Mouse (Mus musculus) mature B cell (primary cell): ENCODE results near the gene Slc6a6.

Experiments
- in situ Hi-C: fragments of 300-500 bp; cut with MboI; formaldehyde crosslinking; loops from 2 replicates; pipeline ENCODE4 v1.14.3; 2019

The Slc6a6 gene

DNA sequence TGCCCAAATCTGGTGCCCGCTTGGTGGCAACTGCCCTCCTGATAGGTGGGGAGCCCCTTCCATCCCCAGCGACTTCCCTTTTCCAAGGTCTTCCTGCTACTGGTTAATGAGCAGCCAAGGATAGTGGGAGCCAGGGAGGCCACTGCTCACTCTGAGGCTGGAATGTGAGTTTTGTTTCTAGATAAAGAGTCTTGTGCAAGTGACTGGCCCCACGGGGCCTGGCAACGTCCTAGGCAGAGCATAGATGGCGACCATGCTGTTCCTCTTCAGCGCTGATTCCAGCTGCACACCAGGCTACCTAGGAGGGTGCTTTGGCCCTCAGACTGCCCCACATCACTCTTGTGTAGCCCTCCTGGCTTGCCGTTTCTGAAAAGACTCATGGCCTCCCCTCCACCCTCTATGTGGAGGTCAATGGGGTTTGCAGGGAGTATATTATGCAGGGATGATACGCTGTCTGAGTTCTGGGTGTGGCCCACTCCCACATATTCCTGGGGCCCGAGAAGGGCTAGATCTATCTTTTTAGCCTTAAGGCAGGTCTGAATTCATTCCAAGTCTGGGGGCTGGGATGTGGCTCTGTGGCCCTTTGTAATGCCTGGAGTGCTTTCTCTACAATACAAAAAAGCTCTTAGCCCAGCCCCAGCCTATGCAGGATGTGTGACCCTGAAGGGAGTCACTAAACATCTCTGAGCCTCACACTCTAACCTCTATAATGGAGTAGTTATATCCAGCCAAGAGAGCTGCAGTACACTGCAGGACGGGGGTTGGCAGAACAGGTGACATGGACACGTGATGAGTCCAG lies 17.2 kb downstream of the Slc6a6 start:
- in situ Hi-C loops: no loop called here

DNA sequence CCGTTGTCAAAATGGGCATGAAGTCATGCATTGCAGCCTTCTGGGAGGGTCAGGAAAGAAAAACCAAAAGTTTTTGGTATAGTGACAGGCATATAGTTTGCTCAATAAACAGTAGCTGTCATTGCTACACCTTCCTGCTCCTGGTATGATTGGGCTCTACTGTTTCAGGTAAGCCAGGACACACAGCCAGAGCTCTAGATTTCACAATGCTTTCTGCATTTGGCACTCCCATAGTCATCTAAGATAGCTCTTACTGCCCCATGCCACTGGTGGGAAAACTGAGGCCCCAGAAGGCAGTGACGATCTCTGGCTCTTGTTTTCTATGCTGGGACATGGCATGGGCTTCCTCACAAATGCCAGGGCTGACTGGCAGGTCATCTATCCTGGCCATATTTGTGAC lies 19.6 kb downstream of the Slc6a6 start:
- in situ Hi-C loops: no loop called here

DNA sequence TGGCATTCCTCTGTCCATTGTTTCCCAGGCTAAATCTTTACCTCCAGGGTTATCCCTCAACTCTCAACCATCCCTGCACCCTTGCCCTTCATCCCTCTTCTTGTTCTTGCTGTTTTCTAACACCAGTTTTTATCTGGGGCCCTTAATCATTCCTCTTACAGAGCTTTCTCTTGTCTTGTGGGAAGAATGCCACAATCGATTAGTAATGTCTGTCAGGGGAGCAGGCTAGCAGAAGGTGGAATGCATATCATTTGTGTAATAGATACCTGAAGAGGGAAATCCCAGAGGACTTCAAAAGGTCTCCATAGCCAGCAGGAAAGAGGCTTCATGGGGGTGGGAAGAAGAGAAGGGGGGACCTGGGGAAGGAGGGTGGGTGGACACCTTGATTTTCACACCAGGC lies 20.6 kb downstream of the Slc6a6 start:
- in situ Hi-C loops: no loop called here

DNA sequence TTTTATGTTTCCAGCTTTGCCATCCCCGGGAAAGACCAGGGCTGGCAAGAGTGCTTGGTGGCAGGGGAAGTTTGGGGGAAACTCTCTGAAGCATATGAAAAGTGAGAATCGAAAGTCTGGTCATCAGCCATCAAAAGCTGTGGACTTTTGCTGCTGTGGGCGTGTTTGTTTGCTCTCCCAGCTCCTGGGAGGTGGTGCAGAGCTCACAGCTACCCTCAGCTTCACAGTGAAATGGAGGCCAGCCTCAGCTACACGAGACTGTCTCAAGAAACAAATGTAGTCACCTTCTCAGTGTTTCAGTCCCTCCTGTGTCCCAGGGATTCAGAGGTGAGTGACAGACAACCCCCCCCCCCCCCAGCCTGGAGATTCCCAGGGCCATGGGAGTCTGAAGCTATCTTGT lies 21.8 kb downstream of the Slc6a6 start:
- in situ Hi-C loops: no loop called here

DNA sequence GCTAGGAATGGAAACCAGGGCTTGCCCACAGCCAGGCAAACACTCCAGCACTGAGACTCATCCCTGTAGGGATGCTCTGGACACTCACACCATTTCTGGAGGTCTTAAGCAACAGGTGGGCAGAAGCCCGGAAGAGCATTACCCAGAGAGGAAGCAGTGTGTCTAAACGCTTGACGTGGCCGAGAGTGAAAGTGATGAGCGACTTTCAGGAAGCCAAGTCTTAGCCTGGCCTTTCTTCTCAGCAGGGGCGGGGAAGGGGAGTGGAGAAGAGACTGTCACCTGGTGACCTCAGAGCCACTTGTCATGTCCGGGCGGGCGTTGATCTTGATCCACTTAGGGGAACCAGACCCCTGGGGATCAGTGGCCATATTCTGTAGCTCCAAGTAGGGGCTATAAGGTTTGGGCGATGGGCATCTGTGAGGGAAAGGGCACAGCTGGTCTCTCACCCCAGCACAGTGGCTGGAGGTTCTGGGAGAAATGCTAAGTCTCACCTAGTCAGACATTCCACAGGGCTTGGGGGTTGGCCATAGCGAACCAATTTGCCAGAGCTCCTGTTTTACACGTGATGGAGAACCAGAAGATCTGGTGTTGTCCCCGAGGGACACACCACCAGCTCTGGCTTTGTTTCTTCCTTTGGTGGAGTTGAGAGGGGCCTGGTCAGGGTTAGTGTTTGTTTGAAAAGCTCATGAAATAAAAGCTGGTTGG lies 22.4 kb downstream of the Slc6a6 start:
- in situ Hi-C loops: no loop called here

DNA sequence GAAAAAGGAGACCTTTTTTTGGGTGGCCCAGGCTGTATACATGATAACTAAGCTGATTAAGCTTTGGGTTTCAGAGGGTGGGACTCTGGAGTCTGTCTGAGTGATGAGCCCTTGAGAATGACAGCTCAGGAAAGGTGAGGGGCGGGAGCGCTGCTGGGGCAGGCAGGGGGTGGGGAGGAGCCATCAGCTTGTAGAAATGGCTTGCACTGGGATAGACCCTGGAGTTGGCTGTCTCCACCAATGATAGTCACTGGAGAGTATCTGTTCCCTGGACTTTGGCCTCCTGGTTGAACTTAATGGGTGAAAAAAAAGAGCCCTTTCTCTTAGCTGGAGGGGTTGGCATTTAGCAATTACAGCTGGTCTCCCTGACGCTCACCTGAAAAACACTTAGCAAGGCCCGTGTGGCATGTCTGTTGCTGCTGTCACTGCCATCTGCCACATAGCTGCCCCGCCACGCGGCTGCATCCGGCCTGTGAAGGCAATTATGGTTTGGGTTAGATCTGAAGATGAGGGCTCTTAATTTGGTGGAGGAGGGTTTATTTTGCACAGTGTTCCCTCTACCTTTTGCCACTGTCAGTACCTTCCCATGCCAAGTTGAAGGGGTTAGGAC lies 23.5 kb downstream of the Slc6a6 start:
- in situ Hi-C loops: no loop called here

DNA sequence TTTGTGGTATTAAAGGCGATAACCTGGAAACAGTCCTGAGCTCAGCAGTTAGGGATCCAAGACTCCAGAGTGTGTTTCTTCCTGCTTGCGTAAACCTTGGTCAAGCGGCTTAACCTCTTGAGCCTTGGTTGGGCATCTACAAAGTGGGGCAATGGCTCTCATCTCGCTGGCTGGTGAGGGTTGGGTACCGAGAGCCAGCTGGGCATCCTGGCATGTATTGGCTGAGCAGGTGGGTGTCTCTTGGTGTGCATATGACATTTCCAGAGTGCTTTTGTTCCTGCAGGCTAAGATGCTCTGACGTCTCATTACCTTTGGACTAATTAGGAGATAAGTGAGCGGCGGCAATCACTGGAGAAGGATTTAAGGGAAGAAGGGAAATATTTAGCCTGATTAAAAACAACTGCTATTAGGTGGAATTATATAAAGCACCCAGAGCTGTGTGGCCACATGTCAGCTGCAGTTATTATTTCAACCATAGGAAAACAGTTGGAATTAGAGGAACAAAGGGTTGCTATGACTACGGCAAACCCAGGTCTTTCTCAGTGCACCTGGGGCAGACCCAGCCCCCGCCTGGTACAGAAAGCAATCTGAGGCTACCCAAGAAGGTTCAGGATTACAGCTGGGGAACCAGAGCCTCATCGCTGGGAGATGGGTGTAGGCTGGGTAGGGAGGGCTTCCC lies 24.2 kb downstream of the Slc6a6 start:
- in situ Hi-C loops: no loop called here

DNA sequence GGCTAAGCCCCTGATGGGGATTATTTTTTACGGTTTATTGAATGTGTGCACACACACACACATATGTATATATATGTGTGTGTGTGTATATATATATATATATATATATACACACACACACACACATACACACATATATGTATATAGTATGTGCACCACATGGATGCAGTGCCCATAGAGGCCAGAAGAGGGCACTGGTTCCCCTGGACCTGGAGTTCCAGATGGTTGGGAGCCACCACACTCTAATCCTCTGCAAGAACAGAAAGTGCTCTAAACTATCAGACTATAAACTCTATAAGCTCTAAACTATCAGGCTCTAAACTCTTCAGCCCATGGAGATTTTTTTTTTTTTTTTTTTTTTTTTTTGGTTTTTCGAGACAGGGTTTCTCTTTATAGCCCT lies 25.1 kb downstream of the Slc6a6 start:
- in situ Hi-C loops: no loop called here

DNA sequence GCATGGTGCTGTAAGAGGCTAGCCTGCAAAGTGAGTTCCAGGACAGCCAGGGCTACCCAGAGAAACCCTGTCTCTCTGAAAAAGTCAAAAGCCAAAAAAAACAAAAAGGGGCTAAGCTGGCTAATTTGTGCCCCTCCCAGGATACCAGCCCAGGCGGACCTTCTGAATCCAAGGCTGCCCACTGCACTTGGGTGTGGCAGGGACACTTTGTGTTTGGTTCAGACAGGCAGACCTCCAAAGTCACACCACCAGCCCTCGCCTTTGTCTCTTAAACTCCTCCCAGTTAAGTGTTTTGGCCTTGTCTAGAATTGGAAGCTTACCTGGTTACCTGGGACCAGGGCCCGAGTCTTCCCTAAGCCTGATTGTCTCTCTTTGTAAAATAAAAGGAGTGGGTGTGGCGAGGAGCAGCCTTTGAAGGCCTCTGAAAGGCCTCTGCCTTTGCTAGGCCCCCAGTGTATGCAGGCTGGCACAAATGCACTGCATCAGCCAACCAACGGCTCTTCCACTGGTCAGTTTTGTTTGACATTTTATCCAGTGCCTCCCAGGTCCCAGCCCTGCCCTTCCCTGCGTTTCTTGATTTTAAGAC lies 26.6 kb downstream of the Slc6a6 start:
- in situ Hi-C loops: no loop called here

DNA sequence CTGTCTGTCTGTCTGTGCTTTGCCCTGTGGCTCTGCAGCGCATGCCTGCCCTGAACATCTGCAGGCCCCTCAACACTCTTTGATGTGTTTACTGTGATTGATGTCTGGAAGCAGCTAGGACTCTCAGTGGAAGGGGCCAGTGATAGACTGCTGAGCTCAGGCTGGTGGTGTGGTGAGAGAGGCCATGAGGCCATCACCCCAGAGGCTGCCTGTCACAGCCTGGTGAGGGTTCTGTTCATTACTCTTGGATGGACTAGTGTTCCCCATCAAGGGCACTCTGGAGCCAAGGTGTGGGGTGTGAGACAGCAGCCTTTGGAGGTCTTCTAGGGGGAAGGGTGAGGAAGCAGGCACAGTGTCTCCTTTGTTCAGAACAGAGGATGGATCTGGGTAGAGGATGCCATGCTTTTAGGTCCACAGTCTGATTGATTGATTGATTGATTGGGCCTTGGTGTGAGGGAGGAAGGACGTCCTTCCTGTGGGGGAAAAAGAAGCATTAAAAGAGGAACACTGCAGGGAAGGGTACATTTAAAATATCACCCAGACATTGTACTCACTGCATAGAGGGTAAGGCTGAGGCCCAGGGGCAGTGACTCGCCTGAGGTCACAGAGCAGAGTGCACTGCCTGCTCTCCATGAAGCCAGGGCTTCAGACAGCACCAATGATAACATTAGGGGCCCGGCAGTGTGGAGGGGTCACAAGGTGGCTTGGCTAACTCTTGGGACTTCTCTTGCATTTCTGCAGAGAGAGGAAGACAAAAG lies 28.4 kb downstream of the Slc6a6 start:
- in situ Hi-C loops: no loop called here

DNA sequence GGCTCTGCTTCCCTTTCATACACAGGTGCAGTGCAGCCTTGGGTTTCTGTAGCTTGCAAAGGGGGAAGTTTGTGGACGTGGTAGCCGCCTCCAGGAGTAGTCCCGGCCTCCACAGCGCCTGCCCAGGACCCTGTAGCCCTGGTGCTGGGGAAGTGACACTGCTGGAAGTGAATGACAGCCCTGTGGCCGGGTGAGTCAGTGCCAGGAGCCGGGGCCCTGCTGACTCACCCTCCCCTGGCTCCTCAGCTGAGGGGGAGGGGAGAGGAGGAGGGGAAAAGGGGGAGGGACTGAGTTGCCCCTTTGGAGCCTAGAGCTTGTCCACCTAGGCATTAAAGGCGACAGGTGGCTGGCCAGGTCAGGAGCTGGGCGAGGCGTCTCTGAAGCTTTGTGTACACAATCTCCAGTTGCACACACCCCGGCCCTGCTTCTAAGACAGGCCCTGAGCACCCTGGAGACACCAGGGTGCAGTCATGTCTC lies 29.0 kb downstream of the Slc6a6 start:
- in situ Hi-C loops: no loop called here

DNA sequence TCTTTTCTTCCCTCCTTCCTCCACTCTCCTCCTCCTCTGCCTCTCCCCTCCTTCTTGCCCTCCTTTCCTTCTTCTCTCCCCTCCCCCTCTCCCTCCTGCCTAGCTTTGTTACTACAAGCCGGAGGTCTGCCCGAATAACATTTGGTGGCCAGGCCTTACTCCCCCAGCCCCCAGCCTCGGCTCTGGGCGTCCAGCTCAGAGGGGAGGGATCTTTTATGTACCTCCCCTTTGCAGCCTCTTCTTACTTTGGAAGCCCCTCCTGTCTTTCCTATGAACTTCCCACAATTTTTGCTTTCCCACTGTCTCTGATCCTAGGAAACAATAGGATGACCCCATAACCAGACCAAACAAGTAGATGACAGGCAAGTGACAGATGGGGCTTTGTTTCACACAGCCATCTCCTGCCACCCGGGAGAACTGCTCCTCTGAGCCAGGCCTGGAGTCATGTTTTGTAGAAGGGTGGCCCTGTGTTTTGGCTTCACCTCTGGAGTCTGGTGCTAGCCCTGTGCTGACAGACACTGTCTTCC lies 29.6 kb downstream of the Slc6a6 start:
- in situ Hi-C loops: no loop called here

DNA sequence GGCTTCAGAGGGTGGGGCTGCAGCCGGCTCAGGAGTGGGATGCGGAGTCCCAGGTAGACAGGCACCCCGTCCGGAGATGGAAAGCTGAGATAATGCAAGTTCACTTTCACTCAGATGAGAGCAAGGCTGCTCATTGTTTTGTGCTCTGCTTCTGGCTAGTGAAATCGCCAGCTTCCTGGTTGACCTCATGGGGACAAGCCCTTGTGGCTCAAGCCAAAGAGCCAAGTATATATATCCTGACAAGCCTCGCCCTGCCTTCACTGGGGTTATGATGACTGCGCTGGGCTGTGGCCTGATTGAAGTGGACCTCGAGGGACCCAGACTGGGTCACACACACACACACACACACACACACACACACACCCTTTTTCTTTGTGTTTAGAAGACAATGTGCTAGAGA lies 31.2 kb downstream of the Slc6a6 start:
- in situ Hi-C loops: no loop called here

DNA sequence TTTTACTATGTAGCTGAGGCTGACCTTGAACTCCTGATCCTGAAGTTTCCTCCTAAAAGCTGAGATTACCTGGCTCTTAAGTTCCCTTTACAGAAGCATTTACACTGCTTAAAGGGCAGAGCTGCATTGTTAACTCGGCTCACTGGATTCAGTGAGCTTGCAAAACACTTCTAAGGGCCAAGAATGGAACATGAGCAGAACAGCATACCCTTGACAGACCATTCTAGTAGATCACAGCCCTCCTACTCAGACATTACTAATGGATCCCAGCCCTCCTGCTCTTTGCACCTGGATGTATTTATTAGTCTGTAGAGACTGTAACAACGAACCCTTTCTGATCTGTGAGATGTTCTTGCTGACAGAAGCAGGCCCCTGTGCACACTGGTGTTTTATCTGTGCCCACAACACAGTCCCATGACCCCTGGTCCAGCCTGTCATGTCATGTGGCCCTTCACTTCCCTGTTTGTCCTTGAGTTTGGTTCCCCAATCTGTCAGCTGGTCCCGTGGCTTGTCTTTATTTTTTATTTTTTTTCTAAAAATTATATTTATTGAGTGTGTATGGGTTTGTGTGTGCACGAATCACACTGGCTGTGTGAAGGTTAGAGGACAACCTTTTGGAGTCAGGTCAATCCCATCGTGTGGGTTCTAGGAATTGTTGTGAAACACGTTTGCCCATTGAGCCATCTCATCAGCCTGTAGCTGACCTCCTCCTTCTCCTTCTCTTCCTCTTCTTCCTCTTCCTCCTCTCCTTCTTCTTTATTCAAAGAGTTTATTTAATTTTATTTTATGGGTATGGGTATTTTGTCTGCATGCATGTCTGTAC lies 32.3 kb downstream of the Slc6a6 start:
- in situ Hi-C loops: no loop called here

DNA sequence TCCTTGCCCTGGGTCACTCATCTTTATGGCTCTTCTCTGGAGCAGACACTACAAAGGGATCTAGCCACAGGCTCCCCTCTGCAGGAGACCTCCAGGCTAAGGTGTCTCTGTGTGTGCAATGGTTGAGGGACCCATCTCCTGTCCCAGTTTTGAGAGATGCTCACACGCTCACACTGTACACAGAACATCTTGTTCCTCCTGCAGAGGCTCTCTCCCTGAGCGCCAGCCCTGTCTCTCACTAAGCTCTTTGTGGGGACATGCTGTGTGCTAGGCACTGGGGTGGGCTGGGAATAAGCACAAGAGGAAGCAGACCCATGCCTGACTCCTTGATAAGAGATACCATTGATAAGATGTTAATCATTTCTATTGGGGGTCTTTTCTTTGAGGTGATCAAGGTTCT lies 34.2 kb downstream of the Slc6a6 start:
- in situ Hi-C loops: no loop called here

DNA sequence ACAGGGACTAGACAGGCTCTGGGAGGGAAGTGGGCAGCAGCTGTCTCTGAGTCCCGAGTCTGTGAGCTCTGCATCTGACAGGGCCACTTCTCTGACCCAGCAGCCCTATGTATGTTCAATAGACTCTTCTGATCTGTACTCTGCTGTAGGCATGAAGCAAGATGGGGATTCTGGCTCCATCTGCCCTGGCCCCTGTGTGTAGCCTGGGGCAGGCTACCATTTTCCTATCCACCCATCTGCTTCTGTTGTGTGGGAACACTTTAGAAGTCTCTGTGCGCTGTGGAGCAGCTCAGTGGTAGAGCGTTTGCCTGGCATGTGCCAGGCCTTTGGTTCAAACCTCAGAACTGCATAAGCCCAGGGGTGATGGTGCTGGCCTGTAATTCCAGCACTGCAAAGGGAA lies 34.8 kb downstream of the Slc6a6 start:
- in situ Hi-C loops: no loop called here

DNA sequence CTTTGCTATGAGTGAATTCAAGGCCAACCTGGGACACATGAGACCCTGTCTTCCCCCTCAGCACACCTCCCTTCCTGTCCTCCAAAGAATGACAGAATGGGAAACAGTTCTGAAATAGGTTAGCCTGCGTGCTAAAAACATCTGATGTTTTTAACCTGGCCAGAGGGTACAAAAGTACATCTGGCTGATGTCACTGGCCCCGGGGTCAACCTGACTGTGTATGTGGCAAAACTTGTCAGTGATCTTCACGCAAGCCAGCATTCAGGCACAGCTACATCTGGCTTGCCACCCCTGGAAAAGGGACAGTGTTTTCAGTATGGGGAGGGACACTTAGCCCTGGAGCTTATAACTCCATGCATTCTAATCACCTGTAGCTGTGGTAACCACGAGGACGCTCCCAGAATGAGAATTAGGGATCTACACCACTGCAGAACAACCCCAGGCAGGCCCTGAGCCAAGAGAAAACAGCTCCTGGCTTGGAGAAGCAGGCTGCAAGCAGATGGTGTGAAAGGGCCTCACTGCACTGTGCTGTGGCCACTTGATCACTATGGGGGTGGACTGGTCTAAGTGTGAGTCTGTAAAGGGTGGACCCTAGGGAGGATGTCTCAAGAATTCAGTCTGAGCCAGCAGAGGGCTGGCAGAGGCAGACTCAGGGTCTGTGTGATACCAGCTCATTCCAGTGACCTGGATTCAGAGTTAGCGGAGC lies 35.3 kb downstream of the Slc6a6 start:
- in situ Hi-C loops: no loop called here

DNA sequence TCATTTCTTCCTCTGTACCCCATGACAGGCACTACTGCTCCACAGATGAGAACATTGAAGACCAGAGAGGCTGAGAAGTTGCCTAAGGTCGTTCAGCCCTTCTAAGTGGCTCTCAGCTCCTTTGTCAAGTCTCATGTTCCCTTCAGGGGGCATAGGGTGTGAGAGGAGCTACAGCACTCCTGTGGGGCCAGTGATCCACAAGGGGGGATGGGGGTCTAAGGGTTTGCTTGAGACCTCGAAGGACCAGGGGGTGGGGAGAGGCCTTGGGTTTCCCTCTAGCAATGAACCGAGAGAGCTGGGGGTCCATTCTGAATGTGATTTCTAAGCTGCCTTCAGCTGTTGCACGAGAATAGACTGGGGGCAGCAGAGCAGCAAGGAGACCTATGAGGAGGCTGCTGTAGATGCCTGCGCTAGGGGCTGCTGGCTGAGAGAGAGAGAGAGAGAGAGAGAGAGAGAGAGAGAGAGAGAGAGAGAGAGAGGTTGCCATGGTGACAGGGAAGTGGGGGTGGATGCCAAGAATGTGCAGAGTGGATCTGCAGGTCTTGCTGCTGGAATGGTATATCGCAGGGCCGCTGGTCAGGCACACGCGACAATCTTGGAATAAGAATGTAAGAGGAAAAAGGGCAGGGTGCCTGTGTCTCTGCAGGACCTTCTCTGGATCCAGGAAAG lies 36.1 kb downstream of the Slc6a6 start:
- in situ Hi-C loops: no loop called here
